Mouse (Mus musculus) adipose tissue, adult 10 weeks (tissue): ENCODE data around the gene Tmem108. TPM values are rescaled to one million over a fixed set of nuclear protein-coding genes. Genes with fewer than 3 reads are reported as not detected.

ENCODE experiments used
- polyA plus RNA-seq: library from polyadenylated mRNA; stranded (reverse); fragments of 350-450 nt; fragmentation: Illumina TruSeq; extraction: RNeasy Lipid Tissue Mini Kit (QIAGEN cat#74804); gene quantifications from one replicate; pipeline ENCODE4 v1.2.3, GENCODE M21; 2014; ENCODE audit warnings: low read depth, low replicate concordance

The Tmem108 gene
- polyA plus RNA-seq: 0.99 TPM

GRCm38 (mm10) chr9:103761647-103762084, at the start of gene Tmem108:
Tmem108 (minus strand) TSS chr9:103761837.

DNA sequence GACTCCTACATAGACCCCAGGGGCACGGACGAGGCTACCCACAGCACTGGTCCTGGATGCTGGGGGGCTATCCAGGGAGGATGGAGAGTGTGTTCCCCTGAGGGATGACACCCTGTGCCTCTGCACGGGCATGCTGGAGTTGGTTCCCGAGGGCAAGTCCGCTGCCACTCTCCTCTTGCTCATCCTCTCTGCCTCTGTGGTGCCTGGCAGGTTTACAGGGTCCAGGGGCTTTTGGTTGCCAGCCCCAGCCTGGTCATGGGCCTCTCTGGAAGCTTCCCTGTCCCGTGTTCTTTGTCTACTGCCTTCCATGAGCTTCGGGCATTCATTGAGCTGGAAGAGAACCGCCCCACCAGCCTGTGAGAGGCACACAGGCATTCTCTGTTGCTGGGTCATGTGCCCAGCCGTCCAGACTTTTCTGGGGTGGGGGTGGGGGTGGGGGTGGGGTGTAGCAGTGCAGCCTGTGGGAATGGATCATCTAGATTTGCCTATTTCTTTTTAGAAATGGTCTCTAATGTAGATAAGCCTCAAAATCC, 281.5 kb downstream of the Tmem108 start, which contains the start of gene Bfsp2:
Bfsp2 (minus strand) TSS at position 377 of the 533 bp plus-strand sequence.

Other genes with a start within 250 kb of the Tmem108 start
- gene Nphp3, start 240.7 kb upstream of the Tmem108 start, polyA plus RNA-seq: 6.3 TPM